Mouse (Mus musculus): ENCODE data around the gene Trim16. TPM values are rescaled to one million over a fixed set of nuclear protein-coding genes. Genes with fewer than 3 reads are reported as not detected.

Trim16 gene
- polyA plus RNA-seq, 1 experiment = 0.61 TPM

DNA sequence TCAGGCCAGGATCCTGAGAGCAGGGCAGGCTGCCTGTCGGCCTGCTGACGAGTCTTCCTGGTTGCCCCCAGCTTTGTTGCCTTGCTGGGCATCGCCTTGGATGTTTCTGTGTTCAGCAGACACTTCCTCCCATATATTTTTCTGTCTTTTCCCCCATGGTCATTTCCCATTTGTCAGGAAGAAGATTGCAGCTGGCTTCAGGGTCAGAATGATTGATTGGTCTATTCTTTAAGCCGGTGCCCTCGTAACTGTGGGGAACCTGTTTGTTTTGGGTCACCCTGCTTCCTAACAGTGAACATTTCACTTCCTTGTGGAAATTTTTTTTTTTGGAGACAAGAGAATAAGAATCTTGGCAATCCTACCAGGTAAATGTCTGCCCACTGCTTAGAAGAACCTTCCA lies 65.3 kb downstream of the Trim16 start:
- TF ChIP-seq POLR2A (IDR thresholded peaks at IDR 0.05; ENCODE audit: insufficient read depth, low read length) = no peak
- TF ChIP-seq EP300 (IDR thresholded peaks at IDR 0.05; ENCODE audit: insufficient read depth, low read depth, low read length) = no peak
- TF ChIP-seq CTCF (IDR thresholded peaks at IDR 0.05; ENCODE audit: low read depth, low read length) = no peak

DNA sequence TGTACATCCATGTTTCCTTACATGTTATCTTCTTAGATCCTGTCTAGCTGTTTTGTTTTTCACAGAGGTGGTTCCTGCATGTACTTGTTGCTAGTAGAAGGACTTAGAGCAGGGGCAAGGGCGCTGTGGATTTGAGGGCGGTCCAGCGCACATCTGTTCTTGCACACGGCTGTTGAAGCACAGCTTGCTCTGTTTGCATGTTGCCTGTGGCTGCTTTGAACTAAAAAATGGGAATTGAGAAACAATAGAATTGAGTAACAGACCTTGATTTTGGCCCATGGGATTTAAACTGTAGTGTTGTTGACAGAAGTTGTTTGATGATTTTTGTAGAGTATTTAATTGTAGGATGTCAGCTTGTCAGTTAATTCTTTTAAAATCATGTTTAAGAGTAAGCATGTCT lies 70.8 kb downstream of the Trim16 start:
- H3K4me3 ChIP-seq (ENCODE audit: low read depth, low read length) = no peak overlapping the region
- TF ChIP-seq POLR2A (IDR thresholded peaks at IDR 0.05; ENCODE audit: insufficient read depth, low read length) = no peak
- TF ChIP-seq EP300 (IDR thresholded peaks at IDR 0.05; ENCODE audit: insufficient read depth, low read depth, low read length) = no peak
- no peak for TF ChIP-seq CTCF (IDR thresholded peaks at IDR 0.05; ENCODE audit: low read depth, low read length)
- H3K4me1 ChIP-seq (ENCODE audit: control insufficient read depth, insufficient read depth, low read length) = peaks cover 2% of the 10 kb centered on the region
- H3K36me3 ChIP-seq (ENCODE audit: control insufficient read depth, insufficient read depth, low read length, poor library complexity, severe bottlenecking) = peaks cover 13% of the 10 kb centered on the region
- no peaks in the 10 kb centered on the region for H3K27me3 ChIP-seq (ENCODE audit: control insufficient read depth, insufficient read depth, low read length, poor library complexity, severe bottlenecking)
- no peak overlapping the region for H3K9ac ChIP-seq (ENCODE audit: low read depth, poor library complexity, severe bottlenecking)
- H3K9me3 ChIP-seq (replicated peaks; ENCODE audit: control insufficient read depth, insufficient read depth, low read length, poor library complexity, severe bottlenecking) = no peaks in the 10 kb centered on the region
- no peak overlapping the region for H3K27ac ChIP-seq (ENCODE audit: insufficient read depth, low read length)

More for the DNA sequence above, 65.3 kb downstream of the Trim16 start:
- no peaks in the 10 kb centered on the region for H3K9me3 ChIP-seq (replicated peaks; ENCODE audit: control insufficient read depth, insufficient read depth, low read length, poor library complexity, severe bottlenecking)
- H3K27ac ChIP-seq (ENCODE audit: insufficient read depth, low read length) = no peak overlapping the region
- no peak overlapping the region for H3K4me3 ChIP-seq (ENCODE audit: low read depth, low read length)
- no peaks in the 10 kb centered on the region for H3K27me3 ChIP-seq (ENCODE audit: control insufficient read depth, insufficient read depth, low read length, poor library complexity, severe bottlenecking)
- no peak overlapping the region for H3K9ac ChIP-seq (ENCODE audit: low read depth, poor library complexity, severe bottlenecking)
- H3K36me3 ChIP-seq (ENCODE audit: control insufficient read depth, insufficient read depth, low read length, poor library complexity, severe bottlenecking) = peaks cover 15% of the 10 kb centered on the region
- peaks cover 2% of the 10 kb centered on the region for H3K4me1 ChIP-seq (ENCODE audit: control insufficient read depth, insufficient read depth, low read length)

DNA sequence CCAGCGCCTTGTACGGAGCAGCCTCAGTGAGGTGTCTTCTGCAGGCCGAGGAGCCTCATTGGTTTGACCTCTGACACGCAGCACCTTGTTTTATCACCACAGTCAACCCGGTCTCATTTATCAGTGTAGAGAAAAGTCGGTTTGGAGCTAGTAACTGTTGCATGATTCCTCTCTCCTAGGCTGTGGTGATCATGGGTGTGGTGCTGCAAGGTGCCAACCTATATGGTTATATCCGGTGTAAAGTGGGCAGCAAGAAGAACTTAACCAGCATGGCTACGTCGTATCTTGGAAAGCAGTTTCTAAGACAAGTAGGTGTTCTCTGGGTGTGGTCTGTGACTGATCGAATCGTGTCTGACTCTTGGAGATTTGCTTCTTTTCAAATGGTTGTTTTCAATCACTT lies 71.7 kb downstream of the Trim16 start:
- TF ChIP-seq POLR2A (IDR thresholded peaks at IDR 0.05; ENCODE audit: insufficient read depth, low read length) = no peak
- TF ChIP-seq CTCF (IDR thresholded peaks at IDR 0.05; ENCODE audit: low read depth, low read length) = no peak
- TF ChIP-seq EP300 (IDR thresholded peaks at IDR 0.05; ENCODE audit: insufficient read depth, low read depth, low read length) = no peak
- no peak overlapping the region for H3K27ac ChIP-seq (ENCODE audit: insufficient read depth, low read length)
- no peak overlapping the region for H3K9ac ChIP-seq (ENCODE audit: low read depth, poor library complexity, severe bottlenecking)
- peaks cover 11% of the 10 kb centered on the region for H3K36me3 ChIP-seq (ENCODE audit: control insufficient read depth, insufficient read depth, low read length, poor library complexity, severe bottlenecking)
- no peaks in the 10 kb centered on the region for H3K9me3 ChIP-seq (replicated peaks; ENCODE audit: control insufficient read depth, insufficient read depth, low read length, poor library complexity, severe bottlenecking)
- H3K27me3 ChIP-seq (ENCODE audit: control insufficient read depth, insufficient read depth, low read length, poor library complexity, severe bottlenecking) = no peaks in the 10 kb centered on the region
- H3K4me1 ChIP-seq (ENCODE audit: control insufficient read depth, insufficient read depth, low read length) = peaks cover 2% of the 10 kb centered on the region
- H3K4me3 ChIP-seq (ENCODE audit: low read depth, low read length) = no peak overlapping the region

Other genes starting within 250 kb of the Trim16 start
- 1.5 and 1.9 TPM in 2 replicates for gene Trpv2, start 245.7 kb upstream of the Trim16 start, polyA plus RNA-seq (2011; ENCODE audit: insufficient read depth, insufficient read length, low read depth, missing spikeins)
- 4.6 and 6.4 TPM in 2 replicates for gene Lrrc75a, start 171.7 kb upstream of the Trim16 start, polyA plus RNA-seq (2011; ENCODE audit: insufficient read depth, insufficient read length, low read depth, missing spikeins)
- 12.6 and 19.3 TPM in 2 replicates for gene Mmgt2, start 171.6 kb upstream of the Trim16 start, polyA plus RNA-seq (2011; ENCODE audit: insufficient read depth, insufficient read length, low read depth, missing spikeins)
- 2.7 and 2.9 TPM in 2 replicates for gene Zfp287, start 88.3 kb upstream of the Trim16 start, polyA plus RNA-seq (2011; ENCODE audit: insufficient read depth, insufficient read length, low read depth, missing spikeins)
- gene Gm10428, start 67.1 kb upstream of the Trim16 start, polyA plus RNA-seq (2011; ENCODE audit: insufficient read depth, insufficient read length, low read depth, missing spikeins) = not detected in 2 replicates
- gene Zfp286, start 30.8 kb upstream of the Trim16 start, polyA plus RNA-seq (2011; ENCODE audit: insufficient read depth, insufficient read length, low read depth, missing spikeins) = 2.9 and 3.6 TPM in 2 replicates
- 1.3 TPM in 1 of 2 replicates, not detected in the other for gene Fbxw10, start 26.8 kb downstream of the Trim16 start, polyA plus RNA-seq (2011; ENCODE audit: insufficient read depth, insufficient read length, low read depth, missing spikeins)
- 38.8 and 42.3 TPM in 2 replicates for gene Tvp23b, start 59.2 kb downstream of the Trim16 start, polyA plus RNA-seq (2011; ENCODE audit: insufficient read depth, insufficient read length, low read depth, missing spikeins)
- 1.9 TPM in 1 of 2 replicates, not detected in the other for gene Cdrt4, start 131.0 kb downstream of the Trim16 start, polyA plus RNA-seq (2011; ENCODE audit: insufficient read depth, insufficient read length, low read depth, missing spikeins)
- gene Tekt3, start 241.4 kb downstream of the Trim16 start, polyA plus RNA-seq (2011; ENCODE audit: insufficient read depth, insufficient read length, low read depth, missing spikeins) = not detected in 2 replicates

All from ES-Bruce4 (cell line).